Mouse (Mus musculus) heart, embryonic 15.5 days (tissue): ENCODE data around the gene Psmb4. TPM values are rescaled to one million over a fixed set of nuclear protein-coding genes. Genes with fewer than 3 reads are reported as not detected.

Experiments used
- ATAC-seq: fragments of 200-750 bp; cut with Nextera tagmentation; replicated peaks from 2 replicates; pipeline ENCODE4 v1.8.0; 2017; ENCODE audit warnings: low read depth, moderate TSS enrichment; ENCODE audit not compliant: insufficient number of reproducible peaks, insufficient read depth, low FRiP score
- H3K27ac ChIP-seq: fragments of 300-500 bp; sonication (generic); 2 replicates; pipeline ENCODE4 v1.5.1; 2015; ENCODE audit warnings: mild to moderate bottlenecking, inconsistent platforms
- H3K27me3 ChIP-seq: fragments of 300-500 bp; sonication (generic); 2 replicates; pipeline ENCODE4 v1.6.1; 2015; ENCODE audit warnings: inconsistent platforms
- H3K36me3 ChIP-seq: fragments of 300-500 bp; sonication (generic); 2 replicates; pipeline ENCODE4 v1.6.1; 2015; ENCODE audit warnings: mild to moderate bottlenecking, inconsistent platforms
- H3K4me1 ChIP-seq: fragments of 300-500 bp; sonication (generic); replicated peaks from 2 replicates; pipeline ENCODE4 v1.6.1; 2015; ENCODE audit warnings: inconsistent platforms
- H3K4me2 ChIP-seq: fragments of 300-500 bp; sonication (generic); 2 replicates; pipeline ENCODE4 v1.6.1; 2015; ENCODE audit warnings: inconsistent platforms, mild to moderate bottlenecking, moderate library complexity
- H3K4me3 ChIP-seq: fragments of 300-500 bp; sonication (generic); 2 replicates; pipeline ENCODE4 v1.5.1; 2015; ENCODE audit warnings: mild to moderate bottlenecking, inconsistent platforms
- H3K9ac ChIP-seq: fragments of 300-500 bp; sonication (generic); 2 replicates; pipeline ENCODE4 v1.6.1; 2015; ENCODE audit warnings: mild to moderate bottlenecking, inconsistent platforms
- H3K9me3 ChIP-seq: fragments of 300-500 bp; sonication (generic); replicated peaks from 2 replicates; pipeline ENCODE4 v1.6.1; 2016; ENCODE audit warnings: inconsistent platforms
- WGBS: fragments of 180-500 bp; shearing (Covaris S2); methylation state at CpG from one replicate; pipeline ENCODE4 v1.1.7; 2015; ENCODE audit warnings: mixed read lengths; 5-methylcytosine and 5-hydroxymethylcytosine counted together
- polyA plus RNA-seq: library from polyadenylated mRNA; unstranded; fragments of >200 nt; fragmentation: Nextera tagmentation; extraction: Ambion mirVana; gene quantifications from 2 replicates; pipeline ENCODE4 v1.2.1, GENCODE M21; 2015

The Psmb4 gene
- polyA plus RNA-seq, 1 experiment from 2014 or later, result 223 TPM

- Histone ChIP-seq H3K9ac (peak overlapping the region; percentile 85; the same call in 1 of the 2 replicates), H3K27ac (peak overlapping the region; percentile 96; the same call in 1 of the 2 replicates)
Observed at GRCm38 (mm10) chr3:94839101-94839500, 47.7 kb downstream of the Psmb4 start.

GRCm38 (mm10) chr3:94838631-94839030 is 48.1 kb downstream of the Psmb4 start:
- ATAC-seq, result no peak
- H3K36me3 ChIP-seq, result no peaks in the 10 kb centered on the region
- H3K9me3 ChIP-seq, result no peaks in the 10 kb centered on the region
- peaks cover 16% of the 10 kb centered on the region for H3K4me1 ChIP-seq
- peak overlapping the region; percentile 85 for H3K9ac ChIP-seq
- H3K27me3 ChIP-seq, result no peaks in the 10 kb centered on the region
- H3K27ac ChIP-seq, result peak overlapping the region; percentile 96
- WGBS, result 13% methylated on average over 9 of the region's 9 CpGs
- H3K4me3 ChIP-seq, result peak overlapping the region; percentile 78
- H3K4me2 ChIP-seq, result peak overlapping the region; percentile 70

More at GRCm38 (mm10) chr3:94839101-94839500, 47.7 kb downstream of the Psmb4 start:
- Histone ChIP-seq H3K36me3 (no peaks in the 10 kb centered on the region), H3K4me3 (peak overlapping the region; percentile 78), H3K27me3 (no peaks in the 10 kb centered on the region), H3K4me2 (peak overlapping the region; percentile 70), H3K4me1 (peaks cover 16% of the 10 kb centered on the region), H3K9me3 (no peaks in the 10 kb centered on the region)
- WGBS, result 64% methylated on average over 5 of the region's 5 CpGs
- no peak for ATAC-seq

GRCm38 (mm10) chr3:94837959-94838496 is 48.7 kb downstream of the Psmb4 start:
- Histone ChIP-seq H3K27ac (peak overlapping the region; percentile 96), H3K4me3 (peak overlapping the region; percentile 78), H3K4me2 (peak overlapping the region; percentile 70), H3K36me3 (no peaks in the 10 kb centered on the region), H3K9me3 (no peaks in the 10 kb centered on the region), H3K4me1 (peaks cover 16% of the 10 kb centered on the region), H3K9ac (peak overlapping the region; percentile 85), H3K27me3 (no peaks in the 10 kb centered on the region)
- peak; percentile 72 for ATAC-seq
- WGBS, result 0% methylated on average over 49 of the region's 62 CpGs

- no peaks in the 10 kb centered on the region for H3K27me3 ChIP-seq
- no peaks in the 10 kb centered on the region for H3K36me3 ChIP-seq
- H3K9me3 ChIP-seq, result no peaks in the 10 kb centered on the region
- H3K4me3 ChIP-seq, result peak within 1 kb of the TSS; percentile 78
- peak within 1 kb of the TSS; percentile 85 for H3K9ac ChIP-seq
- under 1% methylated on average over 52 of the region's 57 CpGs for WGBS
- H3K27ac ChIP-seq, result peak within 1 kb of the TSS; percentile 96
- H3K4me2 ChIP-seq, result peak within 1 kb of the TSS; percentile 70
- ATAC-seq, result peak; percentile 91
- peaks cover 16% of the 10 kb centered on the region for H3K4me1 ChIP-seq
Observed at GRCm38 (mm10) chr3:94837183-94837890, 49.4 kb downstream of the Psmb4 start, which contains the start of gene Pogz. TSS of gene Pogz (plus strand) at chr3:94837567.

GRCm38 (mm10) chr3:94835396-94835795 is 51.4 kb downstream of the Psmb4 start:
- Histone ChIP-seq H3K4me2 (no peak overlapping the region), H3K4me3 (no peak overlapping the region), H3K9ac (no peak overlapping the region), H3K27me3 (no peaks in the 10 kb centered on the region), H3K4me1 (peaks cover 21% of the 10 kb centered on the region), H3K27ac (no peak overlapping the region), H3K9me3 (no peaks in the 10 kb centered on the region), H3K36me3 (no peaks in the 10 kb centered on the region)
- 55% methylated on average over 3 of the region's 3 CpGs for WGBS
- ATAC-seq, result no peak

Other genes with a start within 250 kb of the Psmb4 start
- gene Gm10972, start 243.8 kb downstream of the Psmb4 start, polyA plus RNA-seq, result not detected in 2 replicates
- 5.3 and 7.2 TPM in 2 replicates for gene Tuft1, start 228.1 kb downstream of the Psmb4 start, polyA plus RNA-seq
- gene Selenbp2, start 193.4 kb downstream of the Psmb4 start, polyA plus RNA-seq, result 3.8 and 4.4 TPM in 2 replicates
- gene Cgn, start 100.5 kb downstream of the Psmb4 start, polyA plus RNA-seq, result 1.4 and 4.7 TPM in 2 replicates
- 8.5 and 10.2 TPM in 2 replicates for gene Pogz, start 49.4 kb downstream of the Psmb4 start, polyA plus RNA-seq
- 89.6 and 103 TPM in 2 replicates for gene Selenbp1, start 46.1 kb upstream of the Psmb4 start, polyA plus RNA-seq
- gene Rfx5, start 67.1 kb upstream of the Psmb4 start, polyA plus RNA-seq, result 3.6 and 6.8 TPM in 2 replicates
- gene Pi4kb, start 87.8 kb upstream of the Psmb4 start, polyA plus RNA-seq, result 14.7 and 20.8 TPM in 2 replicates
- gene Zfp687, start 128.5 kb upstream of the Psmb4 start, polyA plus RNA-seq, result 12.3 and 18.3 TPM in 2 replicates
- 168 and 198 TPM in 2 replicates for gene Psmd4, start 155.7 kb upstream of the Psmb4 start, polyA plus RNA-seq
- 14.1 and 16.5 TPM in 2 replicates for gene Pip5k1a, start 220.0 kb upstream of the Psmb4 start, polyA plus RNA-seq
- 79.5 and 99.3 TPM in 2 replicates for gene Vps72, start 224.1 kb upstream of the Psmb4 start, polyA plus RNA-seq
- gene Tmod4, start 237.5 kb upstream of the Psmb4 start, polyA plus RNA-seq, result 1.4 and 2.1 TPM in 2 replicates
- 51.0 and 54.2 TPM in 2 replicates for gene Scnm1, start 247.1 kb upstream of the Psmb4 start, polyA plus RNA-seq
- 9.4 and 10.4 TPM in 2 replicates for gene Lysmd1, start 247.1 kb upstream of the Psmb4 start, polyA plus RNA-seq